Mouse (Mus musculus) right cerebral cortex, postnatal 14 days (tissue): Measurements from ENCODE around the gene Mrpl54.
"Not testable (repeated sequence)": the region's sequence is repeated elsewhere in the genome, so short reads cannot be mapped to it uniquely, and the experiment has no call there.

Experiments
- DNase-seq: peaks from one replicate; pipeline ENCODE4 v3.0.0; 2022

Gene Mrpl54

DNA sequence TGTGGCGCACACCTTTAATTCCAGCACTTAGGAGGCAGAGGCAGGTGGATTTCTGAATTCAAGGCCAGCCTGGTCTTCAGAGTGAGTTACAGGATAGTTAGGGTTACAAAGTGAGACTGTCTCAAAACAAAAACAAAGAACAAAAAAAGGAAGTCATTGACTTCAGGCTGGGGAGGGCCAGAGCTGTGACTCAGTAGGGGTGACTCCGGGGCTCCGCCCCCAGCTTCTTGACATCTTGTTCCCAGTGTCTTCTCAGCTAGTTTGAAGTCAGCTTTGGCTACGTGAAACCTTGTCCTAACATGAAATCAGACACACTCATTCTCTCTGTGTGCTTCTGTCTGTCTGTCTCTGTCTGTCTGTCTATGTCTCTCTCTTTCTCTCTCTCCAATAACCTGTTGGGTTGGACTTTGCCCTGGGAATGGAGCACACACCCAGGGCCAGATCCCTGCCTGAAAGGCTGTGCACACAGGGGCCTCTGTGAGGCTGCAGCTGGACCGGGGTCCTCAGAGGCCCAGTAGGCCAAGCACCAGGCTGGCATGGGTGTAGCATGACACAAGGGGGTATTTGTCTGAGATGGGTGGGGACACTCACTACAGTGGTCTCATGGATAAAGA is 45.2 kb downstream of the Mrpl54 start:
- no peak for DNase-seq

DNA sequence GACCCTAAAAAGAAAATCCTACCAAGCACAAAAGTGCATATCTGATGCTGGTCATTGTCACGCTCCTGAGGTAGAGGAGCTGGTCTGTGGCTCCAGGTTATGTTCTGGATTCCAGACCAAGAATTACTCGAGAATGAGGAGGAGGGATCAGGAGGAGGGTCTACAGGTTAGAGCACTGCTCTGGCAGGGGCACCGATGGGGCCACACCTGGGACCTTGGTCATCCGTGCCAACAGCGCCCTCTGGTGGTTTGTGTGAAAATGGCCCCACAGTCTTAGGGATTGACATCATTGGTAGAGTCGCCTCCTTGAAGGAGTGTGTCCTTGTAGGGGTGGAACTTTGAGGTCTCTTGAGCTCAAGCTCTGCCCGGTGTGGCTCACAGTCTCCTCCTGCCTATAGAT is 48.8 kb downstream of the Mrpl54 start:
- peak; percentile 73 for DNase-seq

DNA sequence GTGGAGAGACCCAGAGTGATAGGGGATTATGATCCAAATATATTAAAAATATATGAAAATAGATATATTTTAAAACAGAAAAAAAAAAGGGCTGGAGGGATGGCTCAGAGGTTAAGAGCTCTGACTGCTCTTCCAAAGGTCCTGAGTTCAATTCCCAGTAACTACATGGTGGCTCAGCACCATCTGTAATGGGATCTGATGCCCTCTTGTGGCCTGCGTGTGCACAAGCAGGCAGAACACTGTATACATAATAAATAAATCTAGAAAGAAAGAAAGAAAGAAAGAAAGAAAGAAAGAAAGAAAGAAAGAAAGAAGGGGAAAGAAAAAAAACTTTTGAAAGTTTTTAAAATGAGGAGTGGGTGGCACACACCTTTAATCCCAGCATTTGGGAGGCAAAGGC is 49.5 kb downstream of the Mrpl54 start:
- not testable (repeated sequence) for DNase-seq

DNA sequence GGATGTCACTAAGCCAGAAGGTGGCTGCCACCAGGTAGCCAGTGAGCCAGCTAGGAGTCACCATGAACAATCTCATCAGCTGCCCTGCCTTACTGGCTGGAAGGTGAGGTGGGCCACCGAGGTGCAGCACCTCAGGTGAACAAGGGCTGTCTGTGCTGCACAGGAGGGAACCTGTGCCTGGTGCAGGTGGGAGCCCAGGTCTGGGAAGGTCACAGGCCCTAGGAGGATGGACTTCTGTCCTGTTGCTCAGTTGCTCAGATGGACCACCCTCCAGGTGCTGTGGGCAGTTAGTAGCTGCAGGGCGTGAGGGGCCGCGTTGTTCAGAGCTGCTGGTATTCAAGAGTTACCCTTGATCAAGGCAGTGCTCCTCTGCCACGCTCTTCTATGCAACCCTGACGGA is 49.9 kb downstream of the Mrpl54 start:
- DNase-seq: no peak

DNA sequence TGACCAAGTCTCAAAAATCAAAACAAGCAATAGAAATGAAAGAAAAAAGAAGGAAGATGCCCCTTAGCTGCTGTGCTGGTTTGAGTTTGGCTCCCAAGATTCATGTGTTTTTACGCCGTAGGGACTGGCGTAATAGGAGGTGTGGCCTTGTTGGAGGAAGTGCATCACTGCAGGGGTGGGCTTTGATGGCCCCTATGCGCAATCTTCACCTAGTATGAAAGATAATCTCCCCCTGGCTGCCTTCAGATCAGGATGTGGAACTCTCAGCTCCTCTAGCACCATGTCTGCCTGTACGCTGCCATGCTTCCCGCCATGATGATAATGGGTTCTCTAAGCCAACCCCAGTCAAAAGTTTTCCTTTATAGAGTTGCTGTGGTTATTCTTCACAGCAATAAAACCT is 50.5 kb downstream of the Mrpl54 start:
- no peak for DNase-seq
